8 mouse cellular contexts compared by ENCODE assay signal in the genomic region with DNA sequence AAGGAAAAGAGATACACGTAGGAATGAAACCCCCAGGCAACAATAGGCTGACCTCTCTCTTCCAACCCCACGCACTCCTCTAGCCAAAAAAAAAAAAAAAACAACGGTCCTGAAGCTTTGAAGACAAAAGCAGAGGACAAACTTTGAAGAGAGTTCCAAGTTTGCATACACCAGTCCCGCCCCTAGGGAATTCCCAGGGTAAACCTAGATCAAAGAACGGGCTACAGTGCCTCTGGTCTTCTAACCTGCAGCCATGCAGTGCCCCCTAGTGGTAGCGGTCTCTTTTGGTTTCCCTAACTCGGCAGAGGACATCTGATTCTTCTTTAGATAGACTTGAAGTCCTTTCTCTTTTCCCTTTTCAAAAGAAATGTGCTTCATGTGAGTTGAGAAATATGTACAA. TPM values are rescaled to one million over a fixed set of nuclear protein-coding genes. Genes with fewer than 3 reads are reported as not detected.
DNase-seq lines count a peak whose midpoint lies in the region; ATAC-seq and TF ChIP-seq lines count a peak whose summit lies in the region.

No protein-coding gene starts in this region.

- H3K36me3 ChIP-seq in G1E (replicated peaks), result no peaks in the 10 kb centered on the region
- H3K36me3 ChIP-seq in hindbrain, embryonic 11.5 days (ENCODE audit: control insufficient read depth, insufficient read depth, low read length), result no peaks in the 10 kb centered on the region
- no peaks in the 10 kb centered on the region for H3K36me3 ChIP-seq in lung, postnatal 0 days (ENCODE audit: insufficient read depth, low read length)

- ATAC-seq in G1E (ENCODE audit: extremely low read depth, insufficient number of reproducible peaks, low FRiP score, poor library complexity, severe bottlenecking), result peak; percentile 66; the same call in 1 of the 2 replicates
- peak; percentile 78 for ATAC-seq in hindbrain, embryonic 11.5 days (ENCODE audit: low FRiP score)
- ATAC-seq in lung, postnatal 0 days, result peak; percentile 80

- TF ChIP-seq CTCF in G1E (IDR thresholded peaks at IDR 0.05; ENCODE audit: low read depth, low read length), result peak; percentile 86
- peak; percentile 95 for TF ChIP-seq CTCF in lung, postnatal 0 days (IDR thresholded peaks at IDR 0.05)

- TF ChIP-seq EP300 in lung, postnatal 0 days (IDR thresholded peaks at IDR 0.05), result no peak

- no peak overlapping the region for H3K4me2 ChIP-seq in hindbrain, embryonic 11.5 days (replicated peaks; ENCODE audit: low read depth, low read length)
- no peak overlapping the region; the same call in 1 of the 2 replicates for H3K4me2 ChIP-seq in lung, postnatal 0 days (replicated peaks; ENCODE audit: low read depth, low read length)

- H3K9ac ChIP-seq in hindbrain, embryonic 11.5 days (ENCODE audit: low read depth, low read length), result no peak overlapping the region
- no peak overlapping the region for H3K9ac ChIP-seq in lung, postnatal 0 days (replicated peaks; ENCODE audit: low read depth)

- H3K4me3 ChIP-seq in G1E (ENCODE audit: low read depth, low read length), result no peak overlapping the region
- no peak overlapping the region for H3K4me3 ChIP-seq in hindbrain, embryonic 11.5 days (ENCODE audit: low read depth, low read length)
- no peak overlapping the region for H3K4me3 ChIP-seq in lung, postnatal 0 days (ENCODE audit: low read depth, low read length)

- no peaks in the 10 kb centered on the region for H3K4me1 ChIP-seq in G1E (ENCODE audit: insufficient read depth, low read depth, low read length)
- H3K4me1 ChIP-seq in hindbrain, embryonic 11.5 days (replicated peaks; ENCODE audit: control insufficient read depth, insufficient read depth, low read length), result no peaks in the 10 kb centered on the region
- H3K4me1 ChIP-seq in lung, postnatal 0 days (ENCODE audit: insufficient read depth, low read depth, low read length), result no peaks in the 10 kb centered on the region

- DNase-seq in G1E (ENCODE audit: low spot score), result peak; percentile 71
- DNase-seq in cerebellum, adult 18-20 months, result peak; percentile 81 to 84
- DNase-seq in frontal cortex, adult 2 months (ENCODE audit: extremely low spot score in 1 of 2, low spot score in 1 of 2), result peak; percentile 83 to 98
- peak; percentile 95 for DNase-seq in hindbrain, embryonic 11.5 days (ENCODE audit: low spot score)
- DNase-seq in layer of hippocampus, adult 9-11 months, result peak; percentile 76
- DNase-seq in lung, postnatal 0 days (ENCODE audit: low spot score), result peak; percentile 93
- DNase-seq in retina, adult 2 months (ENCODE audit: low read depth, low spot score), result peak; percentile 39
- DNase-seq in thymus, postnatal 25 days, result peak; percentile 87

- peaks cover 11% of the 10 kb centered on the region; the same call in 1 of the 2 replicates for H3K27me3 ChIP-seq in G1E (ENCODE audit: insufficient read depth, low read length)
- no peaks in the 10 kb centered on the region for H3K27me3 ChIP-seq in hindbrain, embryonic 11.5 days (ENCODE audit: control insufficient read depth, insufficient read depth, low read length)
- H3K27me3 ChIP-seq in lung, postnatal 0 days (replicated peaks; ENCODE audit: insufficient read depth, low read length), result no peaks in the 10 kb centered on the region

- peaks cover 4% of the 10 kb centered on the region; the same call in 1 of the 2 replicates for H3K9me3 ChIP-seq in G1E (replicated peaks)
- H3K9me3 ChIP-seq in hindbrain, embryonic 11.5 days (ENCODE audit: control insufficient read depth, low read length), result no peaks in the 10 kb centered on the region
- H3K9me3 ChIP-seq in lung, postnatal 0 days (ENCODE audit: low read length), result no peaks in the 10 kb centered on the region

- under 1% methylated on average over 7 of the region's 7 CpGs for WGBS in hindbrain, embryonic 11.5 days
- WGBS in lung, postnatal 0 days, result under 1% methylated on average over 7 of the region's 7 CpGs

- no peak overlapping the region for H3K27ac ChIP-seq in hindbrain, embryonic 11.5 days (ENCODE audit: low read depth, low read length)
- H3K27ac ChIP-seq in lung, postnatal 0 days (ENCODE audit: low read length), result no peak overlapping the region

RNA-seq across cellular contexts. Expression of a gene that starts 8.8 kb away (rescaled TPM):
- not detected in 2 replicates for total RNA-seq in G1E (2014; fragmentation: Nextera tagmentation)
- 0.52 TPM in 1 of 2 replicates, not detected in the other for total RNA-seq in G1E (2017)
- polyA plus RNA-seq in G1E (2012), result not detected in 2 replicates
- polyA plus RNA-seq in frontal cortex, adult 2 months (2012; rRNA removed), result 1.1 and 1.6 TPM in 2 replicates
- not detected in 2 replicates for polyA plus RNA-seq in hindbrain, embryonic 11.5 days (2014; fragmentation: Nextera tagmentation; extraction: Ambion mirVana)
- polyA plus RNA-seq in lung, postnatal 0 days (2015; fragmentation: Nextera tagmentation; extraction: Ambion mirVana), result not detected in 2 replicates

RNA-seq across cellular contexts. Expression of a gene that starts 37.9 kb away (rescaled TPM):
- not detected in 2 replicates for total RNA-seq in G1E (2014; fragmentation: Nextera tagmentation)
- total RNA-seq in G1E (2017), result 0.11 TPM in 1 of 2 replicates, not detected in the other
- not detected in 2 replicates for polyA plus RNA-seq in G1E (2012)
- 12.0 and 12.6 TPM in 2 replicates for polyA plus RNA-seq in frontal cortex, adult 2 months (2012; rRNA removed)
- polyA plus RNA-seq in hindbrain, embryonic 11.5 days (2014; fragmentation: Nextera tagmentation; extraction: Ambion mirVana), result 0.18 and 0.42 TPM in 2 replicates
- 0.24 and 0.41 TPM in 2 replicates for polyA plus RNA-seq in lung, postnatal 0 days (2015; fragmentation: Nextera tagmentation; extraction: Ambion mirVana)

RNA-seq across cellular contexts. Expression of a gene that starts 47.0 kb away (rescaled TPM):
- 0.30 and 0.44 TPM in 2 replicates for total RNA-seq in G1E (2014; fragmentation: Nextera tagmentation)
- total RNA-seq in G1E (2017), result 0.93 and 1.2 TPM in 2 replicates
- polyA plus RNA-seq in G1E (2012), result 0.14 and 0.37 TPM in 2 replicates
- polyA plus RNA-seq in frontal cortex, adult 2 months (2012; rRNA removed), result 0.08 and 0.10 TPM in 2 replicates
- polyA plus RNA-seq in hindbrain, embryonic 11.5 days (2014; fragmentation: Nextera tagmentation; extraction: Ambion mirVana), result 0.08 TPM in 1 of 2 replicates, not detected in the other
- 0.14 and 0.26 TPM in 2 replicates for polyA plus RNA-seq in lung, postnatal 0 days (2015; fragmentation: Nextera tagmentation; extraction: Ambion mirVana)

RNA-seq across cellular contexts. Expression of a gene that starts 56.4 kb away (rescaled TPM):
- 172 and 231 TPM in 2 replicates for total RNA-seq in G1E (2014; fragmentation: Nextera tagmentation)
- 176 and 200 TPM in 2 replicates for total RNA-seq in G1E (2017)
- 25.5 and 42.8 TPM in 2 replicates for polyA plus RNA-seq in G1E (2012)
- 69.9 and 79.6 TPM in 2 replicates for polyA plus RNA-seq in frontal cortex, adult 2 months (2012; rRNA removed)
- 216 and 247 TPM in 2 replicates for polyA plus RNA-seq in hindbrain, embryonic 11.5 days (2014; fragmentation: Nextera tagmentation; extraction: Ambion mirVana)
- polyA plus RNA-seq in lung, postnatal 0 days (2015; fragmentation: Nextera tagmentation; extraction: Ambion mirVana), result 85.1 and 86.2 TPM in 2 replicates

Comparison
In these comparisons a context has a peak if more than half of its experiments do, and no peak if none do; other contexts are left out.
1. DNase-seq: peak in every context shown above with its lines; median percentile 95 in hindbrain, embryonic 11.5 days; 93 in lung, postnatal 0 days; 90 in frontal cortex, adult 2 months; 87 in thymus, postnatal 25 days; 82 in cerebellum, adult 18-20 months; 76 in layer of hippocampus, adult 9-11 months; 71 in G1E; 39 in retina, adult 2 months.